Mouse (Mus musculus) fibroblast of lung, adult 2 months (primary cell): ENCODE measurements around the gene Elk3.

Experiments used
- DNase-seq: peaks from one replicate; pipeline ENCODE4 v3.0.0-alpha.2; 2011; ENCODE audit warnings: low read depth

Elk3 gene

GRCm38 (mm10) chr10:93234692-93235091 lies 76.2 kb downstream of the Elk3 start:
- no peak for DNase-seq

- DNase-seq, result no peak
These were observed 77.2 kb downstream of the Elk3 start for GRCm38 (mm10) chr10:93233665-93234194.

- no peak for DNase-seq
These were observed 79.0 kb downstream of the Elk3 start for GRCm38 (mm10) chr10:93231893-93232292.

- no peak for DNase-seq
These were observed 79.4 kb downstream of the Elk3 start for GRCm38 (mm10) chr10:93231490-93231889.

- no peak for DNase-seq
These were observed 82.4 kb downstream of the Elk3 start for GRCm38 (mm10) chr10:93228401-93229007.

- DNase-seq, result no peak
These were observed 83.0 kb downstream of the Elk3 start for GRCm38 (mm10) chr10:93227921-93228320.

- no peak for DNase-seq
These were observed 85.2 kb downstream of the Elk3 start for GRCm38 (mm10) chr10:93225751-93226150.

- no peak for DNase-seq
These were observed 95.7 kb downstream of the Elk3 start for GRCm38 (mm10) chr10:93215051-93215763.

- no peak for DNase-seq
These were observed 96.7 kb downstream of the Elk3 start for GRCm38 (mm10) chr10:93214251-93214650.

GRCm38 (mm10) chr10:93213339-93213738 lies 97.6 kb downstream of the Elk3 start:
- DNase-seq, result no peak

GRCm38 (mm10) chr10:93212699-93213098 lies 98.2 kb downstream of the Elk3 start:
- DNase-seq, result no peak

GRCm38 (mm10) chr10:93207176-93207575 lies 103.8 kb downstream of the Elk3 start:
- DNase-seq, result no peak

GRCm38 (mm10) chr10:93205287-93205956 lies 105.5 kb downstream of the Elk3 start:
- DNase-seq, result no peak

- DNase-seq, result no peak
These were observed 109.0 kb downstream of the Elk3 start for GRCm38 (mm10) chr10:93201846-93202458.

- no peak for DNase-seq
These were observed 112.0 kb downstream of the Elk3 start for GRCm38 (mm10) chr10:93198958-93199357.
